Mouse (Mus musculus): ENCODE measurements at regions not wholly inside any gene's neighbourhood (a gene's known extent, or its start where the extent isn't known, plus 50 kb on each side); places are given as distances from the start of the nearest gene placed in this dataset.
A peak's percentile ranks its signal among the peaks of the same experiment; 100 is the strongest.

- Histone ChIP-seq H3K9ac (replicated peaks; ENCODE audit: low read depth, low read length) (no peak overlapping the region), H3K4me2 (ENCODE audit: low read depth, low read length) (no peak overlapping the region), H3K9me3 (replicated peaks; ENCODE audit: control insufficient read depth, low read length) (no peaks in the 10 kb centered on the region), H3K4me1 (ENCODE audit: control insufficient read depth, insufficient read depth) (no peaks in the 10 kb centered on the region), H3K4me3 (ENCODE audit: low read depth, low read length) (no peak overlapping the region), H3K36me3 (replicated peaks; ENCODE audit: control insufficient read depth, insufficient read depth, low read length) (no peaks in the 10 kb centered on the region), H3K27ac (ENCODE audit: low read depth) (no peak overlapping the region), H3K27me3 (ENCODE audit: control insufficient read depth, insufficient read depth, low read length) (no peaks in the 10 kb centered on the region)
- DNase-seq (ENCODE audit: low spot score) = no peak
- 80% methylated on average over 3 of the region's 3 CpGs for WGBS
- ATAC-seq (ENCODE audit: insufficient read depth, low read depth) = no peak
- no peak for TF ChIP-seq CTCF (IDR thresholded peaks at IDR 0.05; ENCODE audit: low read depth)
Observed at GRCm38 (mm10) chr13:28644846-28645574, 308.5 kb downstream of the Sox4 start.

GRCm38 (mm10) chr13:28640826-28641225, 312.7 kb downstream of the Sox4 start:
- no peaks in the 10 kb centered on the region for H3K4me1 ChIP-seq (ENCODE audit: control insufficient read depth, insufficient read depth)
- no peaks in the 10 kb centered on the region for H3K27me3 ChIP-seq (ENCODE audit: control insufficient read depth, insufficient read depth, low read length)
- WGBS = 82% methylated on average over 1 of the region's 1 CpGs
- ATAC-seq (ENCODE audit: insufficient read depth, low read depth) = no peak
- no peak for TF ChIP-seq CTCF (IDR thresholded peaks at IDR 0.05; ENCODE audit: low read depth)
- no peak for TF ChIP-seq EP300 (IDR thresholded peaks at IDR 0.05; ENCODE audit: low read depth)
- H3K36me3 ChIP-seq (replicated peaks; ENCODE audit: control insufficient read depth, insufficient read depth, low read length) = no peaks in the 10 kb centered on the region
- H3K4me2 ChIP-seq (ENCODE audit: low read depth, low read length) = no peak overlapping the region
- no peak overlapping the region for H3K27ac ChIP-seq (ENCODE audit: low read depth)
- no peak overlapping the region for H3K9ac ChIP-seq (replicated peaks; ENCODE audit: low read depth, low read length)
- no peaks in the 10 kb centered on the region for H3K9me3 ChIP-seq (replicated peaks; ENCODE audit: control insufficient read depth, low read length)
- DNase-seq (ENCODE audit: low spot score) = no peak
- H3K4me3 ChIP-seq (ENCODE audit: low read depth, low read length) = no peak overlapping the region

GRCm38 (mm10) chr13:28635230-28635950, 318.1 kb downstream of the Sox4 start:
- no peak for ATAC-seq (ENCODE audit: insufficient read depth, low read depth)
- Histone ChIP-seq H3K27me3 (ENCODE audit: control insufficient read depth, insufficient read depth, low read length) (no peaks in the 10 kb centered on the region), H3K4me3 (ENCODE audit: low read depth, low read length) (no peak overlapping the region), H3K9me3 (replicated peaks; ENCODE audit: control insufficient read depth, low read length) (no peaks in the 10 kb centered on the region), H3K4me2 (ENCODE audit: low read depth, low read length) (no peak overlapping the region), H3K4me1 (ENCODE audit: control insufficient read depth, insufficient read depth) (peaks cover under 1% of the 10 kb centered on the region; the same call in 1 of the 2 replicates), H3K9ac (replicated peaks; ENCODE audit: low read depth, low read length) (no peak overlapping the region), H3K36me3 (replicated peaks; ENCODE audit: control insufficient read depth, insufficient read depth, low read length) (no peaks in the 10 kb centered on the region), H3K27ac (ENCODE audit: low read depth) (no peak overlapping the region)
- TF ChIP-seq CTCF (IDR thresholded peaks at IDR 0.05; ENCODE audit: low read depth) (no peak), EP300 (IDR thresholded peaks at IDR 0.05; ENCODE audit: low read depth) (0 out of 2 replicates have a peak, but pooled peaks have one; percentile 22)
- 24% methylated on average over 3 of the region's 3 CpGs for WGBS
- no peak for DNase-seq (ENCODE audit: low spot score)

DNA sequence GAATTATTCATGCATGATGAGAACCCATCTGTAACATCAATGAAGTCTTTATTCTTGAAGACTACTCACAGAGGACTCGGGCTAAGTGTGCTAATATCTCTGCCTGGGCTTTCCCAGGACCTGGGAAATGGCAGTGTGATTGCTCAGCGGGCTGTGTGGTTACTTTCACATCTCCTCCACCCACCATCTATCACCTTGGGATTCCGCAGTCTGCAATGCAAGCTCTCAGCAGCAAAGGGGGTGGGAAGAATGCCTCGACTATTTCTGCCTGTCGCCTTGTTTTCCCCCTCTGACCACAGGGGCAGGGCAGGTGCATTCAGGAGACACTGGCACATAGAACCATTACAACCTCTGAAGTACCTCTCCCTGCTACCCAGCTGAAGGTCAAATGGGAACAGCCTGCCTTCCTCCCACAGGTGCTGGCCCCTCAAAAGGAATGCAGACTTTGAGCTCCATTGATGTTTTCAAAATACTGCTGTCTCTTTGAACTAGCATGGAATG, 319.9 kb downstream of the Sox4 start:
- no peak overlapping the region for H3K4me2 ChIP-seq (ENCODE audit: low read depth, low read length)
- no peak overlapping the region for H3K9ac ChIP-seq (replicated peaks; ENCODE audit: low read depth, low read length)
- H3K27ac ChIP-seq (ENCODE audit: low read depth) = no peak overlapping the region
- no peak overlapping the region for H3K4me3 ChIP-seq (ENCODE audit: low read depth, low read length)
- no peaks in the 10 kb centered on the region for H3K27me3 ChIP-seq (ENCODE audit: control insufficient read depth, insufficient read depth, low read length)
- ATAC-seq (ENCODE audit: insufficient read depth, low read depth) (no peak), DNase-seq (ENCODE audit: low spot score) (no peak)
- H3K9me3 ChIP-seq (replicated peaks; ENCODE audit: control insufficient read depth, low read length) = no peaks in the 10 kb centered on the region
- TF ChIP-seq CTCF (IDR thresholded peaks at IDR 0.05; ENCODE audit: low read depth) = no peak
- TF ChIP-seq EP300 (IDR thresholded peaks at IDR 0.05; ENCODE audit: low read depth) = no peak
- no peaks in the 10 kb centered on the region for H3K36me3 ChIP-seq (replicated peaks; ENCODE audit: control insufficient read depth, insufficient read depth, low read length)
- WGBS = 53% methylated on average over 5 of the region's 5 CpGs
- peaks cover 11% of the 10 kb centered on the region for H3K4me1 ChIP-seq (ENCODE audit: control insufficient read depth, insufficient read depth)

GRCm38 (mm10) chr13:28629431-28630331, 323.8 kb downstream of the Sox4 start:
- Histone ChIP-seq H3K9ac (replicated peaks; ENCODE audit: low read depth, low read length) (no peak overlapping the region), H3K4me2 (ENCODE audit: low read depth, low read length) (peak overlapping the region; percentile 19; the same call in 1 of the 2 replicates), H3K9me3 (replicated peaks; ENCODE audit: control insufficient read depth, low read length) (no peaks in the 10 kb centered on the region), H3K36me3 (replicated peaks; ENCODE audit: control insufficient read depth, insufficient read depth, low read length) (no peaks in the 10 kb centered on the region), H3K4me3 (ENCODE audit: low read depth, low read length) (no peak overlapping the region), H3K27ac (ENCODE audit: low read depth) (peak overlapping the region; percentile 79), H3K4me1 (ENCODE audit: control insufficient read depth, insufficient read depth) (peaks cover 11% of the 10 kb centered on the region), H3K27me3 (ENCODE audit: control insufficient read depth, insufficient read depth, low read length) (no peaks in the 10 kb centered on the region)
- ATAC-seq (ENCODE audit: insufficient read depth, low read depth) = peak; percentile 82
- peak; percentile 48; the same call in 1 of the 2 replicates for TF ChIP-seq EP300 (IDR thresholded peaks at IDR 0.05; ENCODE audit: low read depth)
- no peak for TF ChIP-seq CTCF (IDR thresholded peaks at IDR 0.05; ENCODE audit: low read depth)
- peak; percentile 63 for DNase-seq (ENCODE audit: low spot score)
- WGBS = 10% methylated on average over 8 of the region's 9 CpGs
